Mouse (Mus musculus) forebrain, embryonic 16.5 days (tissue): ENCODE measurements around the gene Zic4. TPM values are rescaled to one million over a fixed set of nuclear protein-coding genes. Genes with fewer than 3 reads are reported as not detected.
A peak's percentile ranks its signal among the peaks of the same experiment; 100 is the strongest.

Experiments used
- ATAC-seq: fragments of 200-750 bp; cut with Nextera tagmentation; 2 replicates; pipeline ENCODE4 v1.8.0; 2017; ENCODE audit warnings: mild to moderate bottlenecking, moderate library complexity
- H3K27ac ChIP-seq: fragments of 300-500 bp; sonication (generic); 2 replicates; pipeline ENCODE4 v1.5.1; 2014; ENCODE audit warnings: low read length, control low read depth
- H3K27me3 ChIP-seq: fragments of 300-500 bp; sonication (generic); replicated peaks from 2 replicates; pipeline ENCODE4 v1.6.1; 2014; ENCODE audit warnings: low read length; ENCODE audit not compliant: control insufficient read depth, insufficient read depth
- H3K36me3 ChIP-seq: fragments of 300-500 bp; sonication (generic); 2 replicates; pipeline ENCODE4 v1.6.1; 2014; ENCODE audit not compliant: control insufficient read depth, insufficient read depth
- H3K4me1 ChIP-seq: fragments of 300-500 bp; sonication (generic); replicated peaks from 2 replicates; pipeline ENCODE4 v1.6.1; 2014; ENCODE audit warnings: low read length; ENCODE audit not compliant: control insufficient read depth, insufficient read depth
- H3K4me2 ChIP-seq: fragments of 300-500 bp; sonication (generic); 2 replicates; pipeline ENCODE4 v1.6.1; 2014; ENCODE audit warnings: mild to moderate bottlenecking, low read length, control low read depth
- H3K4me3 ChIP-seq: fragments of 300-500 bp; sonication (generic); replicated peaks from 2 replicates; pipeline ENCODE4 v1.5.1; 2014; ENCODE audit warnings: mild to moderate bottlenecking, low read length, control low read depth
- H3K9ac ChIP-seq: fragments of 300-500 bp; sonication (generic); replicated peaks from 2 replicates; pipeline ENCODE4 v1.6.1; 2014; ENCODE audit warnings: low read depth, low read length, control low read depth
- H3K9me3 ChIP-seq: fragments of 300-500 bp; sonication (generic); 2 replicates; pipeline ENCODE4 v1.6.1; 2016; ENCODE audit warnings: low read length; ENCODE audit not compliant: control insufficient read depth
- whole genome bisulfite sequencing: fragments of 180-500 bp; shearing (Covaris S2); extraction: QIAGEN DNeasy Blood & Tissue Kit; methylation state at CpG from one replicate; pipeline ENCODE4 v1.1.7; 2014; 5-methylcytosine and 5-hydroxymethylcytosine counted together
- polyA plus RNA-seq: library from polyadenylated mRNA; unstranded; fragments of >200 nt; fragmentation: Nextera tagmentation; extraction: Ambion mirVana; gene quantifications from 2 replicates; pipeline ENCODE4 v1.2.1, GENCODE M21; 2015

The Zic4 gene
- polyA plus RNA-seq, 1 experiment from 2014 or later, result 47.6 TPM

DNA sequence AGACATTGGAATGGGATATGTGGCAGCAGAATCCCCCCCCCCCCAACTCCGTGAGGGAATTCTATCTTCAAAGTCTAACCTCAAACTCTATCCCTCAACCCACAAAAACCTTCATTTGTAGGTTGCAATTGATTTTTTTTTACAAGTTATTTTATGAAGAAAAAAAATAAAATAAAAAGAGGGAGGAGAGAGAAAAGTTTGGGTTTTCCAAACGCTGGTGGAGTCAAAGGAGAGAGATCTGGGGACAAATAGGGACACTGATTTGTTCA, 19.8 kb downstream of the Zic4 start:
- 11% methylated on average over 2 of the region's 2 CpGs for WGBS
- peak overlapping the region; percentile 79 for H3K27ac ChIP-seq
- ATAC-seq, result no peak
- peaks cover 19% of the 10 kb centered on the region for H3K4me1 ChIP-seq
- peak overlapping the region; percentile 32 for H3K4me3 ChIP-seq
- H3K27me3 ChIP-seq, result peaks cover 52% of the 10 kb centered on the region
- no peaks in the 10 kb centered on the region for H3K9me3 ChIP-seq
- peak overlapping the region; percentile 49 for H3K4me2 ChIP-seq
- H3K9ac ChIP-seq, result peak overlapping the region; percentile 53
- H3K36me3 ChIP-seq, result no peaks in the 10 kb centered on the region

DNA sequence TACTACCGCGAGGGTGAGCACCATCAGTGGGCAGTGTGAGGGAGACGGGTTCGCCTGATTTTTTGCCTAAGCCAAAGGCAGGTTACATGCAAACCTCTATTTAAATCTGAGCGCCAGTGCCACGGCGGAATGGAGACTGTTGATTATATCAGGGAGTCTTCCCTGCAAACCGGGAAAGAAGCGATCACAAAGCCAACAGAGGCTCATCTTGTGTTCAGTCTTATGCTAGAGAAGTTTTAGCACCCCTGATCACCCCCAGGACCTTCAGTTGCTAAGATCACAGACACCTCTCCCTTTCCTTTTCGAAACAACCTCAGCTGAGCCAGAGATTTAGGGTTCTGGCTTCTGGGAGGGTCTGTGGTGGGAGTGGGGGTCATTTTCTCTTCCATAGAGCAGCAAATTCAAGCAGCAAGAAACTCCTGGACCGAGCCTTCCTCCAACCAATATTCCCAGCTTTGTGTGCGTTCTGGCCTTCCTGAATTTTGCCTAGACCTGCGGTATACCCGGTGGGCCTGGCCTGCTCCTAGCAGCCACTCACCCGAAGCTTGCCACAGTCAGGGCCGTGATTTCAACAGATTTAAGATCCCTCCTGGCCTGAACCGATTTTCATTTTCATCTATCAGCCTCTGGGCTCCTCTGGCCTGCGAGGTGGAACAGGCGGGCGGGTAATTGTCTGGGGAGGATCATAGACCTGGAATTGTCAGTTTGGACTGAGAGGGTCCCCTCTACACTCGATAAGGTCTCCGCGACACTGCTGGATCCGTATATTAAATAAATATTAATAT, 20.4 kb downstream of the Zic4 start:
- peaks cover 19% of the 10 kb centered on the region for H3K4me1 ChIP-seq

DNA sequence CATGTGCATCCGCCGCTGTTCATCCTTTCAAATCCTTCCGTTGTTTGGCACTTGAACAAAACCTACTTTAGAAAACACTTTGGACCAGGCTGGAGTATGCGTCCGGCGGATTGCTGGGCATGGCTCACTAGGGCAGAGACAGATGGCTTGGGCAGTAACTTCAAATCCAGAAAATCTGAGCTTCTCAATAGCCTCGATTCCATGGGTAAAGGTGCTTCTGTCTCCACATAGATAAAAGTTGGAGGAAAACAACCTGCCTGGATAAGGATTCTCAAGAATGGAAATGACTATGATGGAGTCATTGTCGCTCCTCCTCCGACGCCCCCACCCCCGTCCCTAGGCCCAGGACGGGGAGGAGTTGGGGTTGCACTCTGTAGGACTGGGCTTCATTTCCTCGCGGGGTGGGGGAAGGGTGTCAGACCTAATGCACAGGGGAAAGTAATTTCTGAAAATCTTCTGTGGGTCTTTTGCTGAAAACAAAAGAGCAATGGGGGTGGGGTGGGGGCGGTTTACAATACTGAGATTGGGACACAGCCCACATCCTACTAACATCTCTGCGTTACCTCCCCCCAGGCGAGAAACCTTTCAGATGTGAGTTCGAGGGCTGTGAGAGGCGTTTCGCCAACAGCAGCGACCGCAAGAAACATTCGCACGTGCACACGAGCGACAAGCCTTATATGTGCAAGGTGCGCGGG, 21.4 kb downstream of the Zic4 start:
- Histone ChIP-seq H3K9ac (peak overlapping the region; percentile 20; the same call in 1 of the 2 replicates), H3K27ac (peak overlapping the region; percentile 79), H3K36me3 (no peaks in the 10 kb centered on the region), H3K4me1 (peaks cover 15% of the 10 kb centered on the region), H3K27me3 (peaks cover 53% of the 10 kb centered on the region), H3K9me3 (no peaks in the 10 kb centered on the region), H3K4me2 (peak overlapping the region; percentile 39), H3K4me3 (peak overlapping the region; percentile 18)
- peak; percentile 41 for ATAC-seq
- WGBS, result 3% methylated on average over 28 of the region's 28 CpGs

More for the DNA sequence above, 20.4 kb downstream of the Zic4 start:
- H3K9ac ChIP-seq, result peak overlapping the region; percentile 20
- WGBS, result 17% methylated on average over 24 of the region's 24 CpGs
- H3K9me3 ChIP-seq, result no peaks in the 10 kb centered on the region
- no peak overlapping the region; the same call in 1 of the 2 replicates for H3K4me3 ChIP-seq
- peak overlapping the region; percentile 79 for H3K27ac ChIP-seq
- peak overlapping the region; percentile 30 for H3K4me2 ChIP-seq
- peaks cover 52% of the 10 kb centered on the region for H3K27me3 ChIP-seq
- H3K36me3 ChIP-seq, result no peaks in the 10 kb centered on the region
- ATAC-seq, result no peak

DNA sequence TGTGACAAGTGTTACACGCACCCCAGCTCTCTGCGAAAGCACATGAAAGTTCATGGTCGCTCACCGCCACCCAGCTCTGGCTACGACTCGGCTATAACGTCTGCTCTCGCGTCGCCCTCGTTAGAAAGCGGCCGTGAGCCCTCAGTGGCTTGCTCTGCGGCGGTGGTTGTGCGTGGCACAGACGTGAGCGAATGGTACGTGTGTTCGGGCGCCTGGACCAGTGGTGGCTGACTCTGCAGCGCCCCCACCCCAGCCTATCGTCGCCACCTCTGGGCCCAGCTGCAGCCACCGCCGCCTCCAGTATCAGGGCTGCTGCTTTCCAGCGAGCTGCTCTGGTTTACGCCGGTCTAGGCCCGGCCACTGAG, 21.9 kb downstream of the Zic4 start:
- peak overlapping the region; percentile 20; the same call in 1 of the 2 replicates for H3K9ac ChIP-seq
- WGBS, result 3% methylated on average over 30 of the region's 30 CpGs
- H3K4me3 ChIP-seq, result peak overlapping the region; percentile 18
- ATAC-seq, result peak; percentile 19
- peaks cover 52% of the 10 kb centered on the region for H3K27me3 ChIP-seq
- peak overlapping the region; percentile 79 for H3K27ac ChIP-seq
- peak overlapping the region; percentile 39 for H3K4me2 ChIP-seq
- no peaks in the 10 kb centered on the region for H3K36me3 ChIP-seq
- no peaks in the 10 kb centered on the region for H3K9me3 ChIP-seq
- H3K4me1 ChIP-seq, result peaks cover 12% of the 10 kb centered on the region

DNA sequence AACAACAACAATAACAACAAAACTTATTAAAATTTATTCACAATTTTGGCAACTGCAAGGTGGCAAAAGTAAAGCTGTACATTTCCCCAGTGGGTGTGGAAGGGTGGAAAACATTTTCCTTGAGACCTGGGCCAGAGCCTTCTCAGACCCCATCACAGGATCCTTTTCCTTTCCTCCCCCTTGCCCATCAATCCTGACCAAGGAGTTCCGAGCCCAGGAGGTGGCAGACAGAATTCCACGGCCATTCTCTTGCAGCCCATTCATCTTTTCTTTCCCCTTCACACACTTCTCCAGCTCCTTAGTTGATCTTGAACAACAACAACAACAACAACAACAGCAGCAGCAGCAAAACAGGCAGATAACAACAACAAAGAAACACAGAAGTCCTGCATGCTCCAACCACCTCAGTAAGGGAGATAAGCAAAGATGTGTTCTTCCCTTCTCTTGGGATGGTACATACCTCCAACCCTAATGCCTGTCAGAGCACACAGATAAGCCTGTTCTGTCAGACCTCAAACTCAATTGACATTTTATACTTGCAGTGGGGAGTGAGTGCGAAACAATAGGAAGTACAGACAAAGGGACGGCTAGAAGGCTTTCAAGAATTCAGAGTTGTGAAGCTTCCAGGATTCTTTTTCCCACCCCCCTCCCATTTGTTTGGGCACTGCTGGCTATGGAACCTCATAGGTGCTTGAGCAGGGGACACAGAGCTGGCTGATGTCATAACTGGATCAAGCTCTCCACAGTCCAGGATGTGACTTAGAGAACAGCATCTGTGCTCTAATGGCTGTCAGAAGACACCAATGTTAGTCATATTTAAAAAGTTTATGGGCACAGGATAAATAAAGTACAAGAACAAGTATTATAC, 22.7 kb downstream of the Zic4 start:
- ATAC-seq, result no peak
- 25% methylated on average over 4 of the region's 4 CpGs for WGBS
- no peak overlapping the region for H3K4me3 ChIP-seq
- H3K4me1 ChIP-seq, result peaks cover 12% of the 10 kb centered on the region
- peak overlapping the region; percentile 27 for H3K27ac ChIP-seq
- H3K4me2 ChIP-seq, result no peak overlapping the region
- no peaks in the 10 kb centered on the region for H3K9me3 ChIP-seq
- peaks cover 52% of the 10 kb centered on the region for H3K27me3 ChIP-seq
- no peaks in the 10 kb centered on the region for H3K36me3 ChIP-seq
- H3K9ac ChIP-seq, result no peak overlapping the region

DNA sequence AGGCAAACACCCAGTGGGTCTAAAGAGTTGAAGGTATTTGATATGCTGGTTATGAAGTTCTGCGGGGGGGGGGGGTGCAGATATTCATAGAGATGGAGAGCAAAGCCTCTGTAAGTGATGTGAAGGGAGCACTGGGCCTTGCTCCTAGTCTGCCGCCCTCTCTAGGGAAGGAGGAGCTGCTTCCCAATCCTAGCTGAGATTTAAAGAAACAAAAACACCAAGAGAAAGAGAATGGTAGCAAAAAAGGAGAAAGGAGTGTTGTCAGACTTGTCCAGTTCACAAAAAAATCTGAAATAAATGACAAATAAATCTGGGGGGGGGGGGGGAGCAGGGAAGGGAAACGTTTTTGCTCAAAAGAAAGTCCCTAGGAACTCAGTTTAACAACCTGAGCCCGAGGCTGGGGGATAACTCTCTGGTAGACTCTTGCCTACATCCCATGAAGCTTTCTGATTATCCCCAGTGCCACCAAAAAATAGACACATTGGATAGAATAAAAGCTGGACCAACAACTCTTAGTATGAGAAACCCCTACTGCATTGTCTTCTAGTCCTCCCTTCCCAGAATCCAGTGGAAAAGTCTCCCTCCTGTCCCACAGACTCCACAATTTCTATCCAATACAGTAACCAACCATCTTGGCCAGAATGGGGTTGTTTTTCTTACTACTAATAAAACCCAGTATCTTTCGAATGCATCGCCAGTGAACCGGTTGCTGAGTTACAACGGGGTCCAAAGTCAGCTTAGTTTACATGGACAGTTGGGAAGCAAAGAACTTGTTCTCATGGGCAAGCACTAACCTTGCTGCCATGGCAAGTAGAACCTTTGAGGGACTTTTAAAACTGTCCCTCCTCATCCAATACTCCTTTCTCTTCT, 23.6 kb downstream of the Zic4 start:
- 7% methylated on average over 8 of the region's 8 CpGs for WGBS
- Histone ChIP-seq H3K4me1 (peaks cover 12% of the 10 kb centered on the region), H3K9me3 (no peaks in the 10 kb centered on the region), H3K9ac (no peak overlapping the region), H3K4me3 (no peak overlapping the region), H3K27me3 (peaks cover 59% of the 10 kb centered on the region), H3K36me3 (no peaks in the 10 kb centered on the region), H3K4me2 (no peak overlapping the region), H3K27ac (peak overlapping the region; percentile 27)
- no peak for ATAC-seq

DNA sequence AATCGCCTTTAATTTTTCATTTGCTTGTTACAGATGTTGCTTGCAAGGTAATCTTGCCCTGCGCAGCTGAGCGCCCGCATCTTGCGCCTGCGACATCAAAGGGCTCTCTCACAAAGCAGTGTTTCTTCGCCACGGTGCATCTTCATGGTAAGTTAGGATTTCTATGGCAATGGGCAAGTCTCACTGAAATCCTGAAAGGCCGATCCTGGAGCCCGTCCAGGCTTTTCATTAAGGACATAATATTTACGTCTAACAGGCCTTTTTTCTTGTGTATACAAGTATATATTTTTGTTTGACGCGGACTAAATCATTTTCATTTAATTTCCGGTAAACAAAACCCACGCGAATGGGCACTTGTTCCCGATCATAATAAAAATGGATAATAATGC, 24.3 kb downstream of the Zic4 start:
- WGBS, result 4% methylated on average over 17 of the region's 17 CpGs
- ATAC-seq, result no peak
- Histone ChIP-seq H3K4me3 (no peak overlapping the region; the same call in 1 of the 2 replicates), H3K4me1 (peaks cover 7% of the 10 kb centered on the region), H3K9ac (no peak overlapping the region), H3K27me3 (peaks cover 65% of the 10 kb centered on the region), H3K36me3 (no peaks in the 10 kb centered on the region), H3K4me2 (peak overlapping the region; percentile 2; the same call in 1 of the 2 replicates), H3K9me3 (no peaks in the 10 kb centered on the region), H3K27ac (no peak overlapping the region; the same call in 1 of the 2 replicates)

DNA sequence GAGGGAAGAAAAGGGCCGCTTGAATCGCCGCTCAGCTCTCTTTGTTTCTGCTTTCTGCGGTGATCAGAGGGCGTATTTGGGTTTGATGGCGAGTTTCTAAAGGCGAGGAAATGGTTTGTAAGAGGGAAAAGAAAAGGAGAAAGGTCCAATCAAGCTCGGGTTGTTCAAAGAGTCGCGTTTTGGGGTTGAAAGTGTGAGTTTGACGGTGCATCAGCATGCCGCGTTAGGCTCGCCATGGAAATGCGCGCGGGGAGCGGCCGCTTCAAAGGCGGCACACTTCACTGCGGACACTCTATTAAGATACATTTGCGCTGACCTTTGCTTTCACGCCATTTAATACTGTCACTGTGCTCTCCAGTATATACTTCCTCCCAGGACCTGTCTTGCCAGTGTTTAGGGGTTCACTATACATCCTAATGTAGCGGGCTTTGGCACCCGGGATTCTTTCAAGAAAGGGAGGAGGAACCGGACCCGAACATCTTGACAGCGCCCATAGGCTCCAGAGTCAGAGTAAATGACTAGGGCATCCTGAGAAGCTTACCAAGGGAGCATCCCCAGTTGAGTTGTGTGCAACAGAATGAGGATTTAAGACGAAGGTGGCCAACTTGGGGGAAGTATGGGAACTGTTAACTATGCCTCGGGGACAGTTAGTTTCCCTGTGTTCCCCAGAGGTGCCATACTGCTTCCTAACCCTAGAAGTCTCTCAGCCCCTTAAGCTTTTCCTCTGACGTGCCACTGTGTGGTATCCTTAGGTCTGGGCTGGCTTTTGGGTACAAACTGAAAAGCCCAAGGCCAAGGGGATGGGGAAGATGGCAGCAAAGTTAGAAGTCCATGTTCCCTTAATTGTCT, 24.9 kb downstream of the Zic4 start:
- H3K4me2 ChIP-seq, result peak overlapping the region; percentile 18
- H3K4me3 ChIP-seq, result no peak overlapping the region; the same call in 1 of the 2 replicates
- 3% methylated on average over 31 of the region's 31 CpGs for WGBS
- H3K27ac ChIP-seq, result no peak overlapping the region
- 0 out of 2 replicates have a peak overlapping the region, but pooled peaks have one; percentile 5 for H3K9ac ChIP-seq
- no peak for ATAC-seq
- H3K36me3 ChIP-seq, result no peaks in the 10 kb centered on the region
- peaks cover 71% of the 10 kb centered on the region for H3K27me3 ChIP-seq
- no peaks in the 10 kb centered on the region for H3K9me3 ChIP-seq
- H3K4me1 ChIP-seq, result peaks cover 4% of the 10 kb centered on the region; the same call in 1 of the 2 replicates
